Mouse (Mus musculus) olfactory bulb, adult 2 months (tissue): ENCODE data around the gene Sirpa.

Experiments
- CTCF ChIP-seq: fragments of 200-500 bp; IDR thresholded peaks from 2 replicates; pipeline ENCODE4 v1.5.1; 2012; ENCODE audit warnings: low read depth, mild to moderate bottlenecking, low read length, moderate library complexity; ENCODE audit not compliant: insufficient read depth
- POLR2A ChIP-seq: fragments of 200-500 bp; IDR thresholded peaks from 2 replicates; pipeline ENCODE4 v1.6.1; 2012; ENCODE audit warnings: mild to moderate bottlenecking, low read depth, low read length, moderate library complexity; ENCODE audit not compliant: insufficient read depth

GRCm38 (mm10) chr2:129603536-129603935, 10.9 kb downstream of the Sirpa start:
- TF ChIP-seq CTCF (no peak), POLR2A (no peak)
